ENCODE assay signal across 8 mouse cellular contexts in genomic region chr5:118591826-118592499, GRCm38 (mm10). TPM values are rescaled to one million over a fixed set of nuclear protein-coding genes. Genes with fewer than 3 reads are reported as not detected.
DNase-seq lines count a peak whose midpoint lies in the region; ATAC-seq lines count a peak whose summit lies in the region.

No protein-coding gene starts in this region.

- H3K9ac ChIP-seq in forebrain, embryonic 16.5 days (replicated peaks; ENCODE audit: low read depth, low read length), result no peak overlapping the region
- H3K9ac ChIP-seq in forebrain, embryonic 11.5 days (ENCODE audit: low read length), result no peak overlapping the region
- no peak overlapping the region for H3K9ac ChIP-seq in neural tube, embryonic 11.5 days (ENCODE audit: low read length)

- DNase-seq in forebrain, embryonic 11.5 days (ENCODE audit: low spot score), result no peak
- DNase-seq in neural tube, embryonic 11.5 days (ENCODE audit: low spot score), result peak; percentile 35
- no peak for DNase-seq in neural tube, embryonic 10.5 days (ENCODE audit: extremely low spot score, low spot score)
- DNase-seq in lung, postnatal 4 days, result peak; percentile 34 to 37
- no peak for DNase-seq in layer of hippocampus, adult 11-12 months (ENCODE audit: low spot score)
- no peak for DNase-seq in right cerebral cortex, postnatal 36 days (ENCODE audit: low spot score in 2 of 2)
- DNase-seq in adrenal gland, adult 8-10 months, result no peak

- ATAC-seq in forebrain, embryonic 16.5 days, result no peak
- ATAC-seq in forebrain, embryonic 11.5 days (replicated peaks; ENCODE audit: low FRiP score), result no peak
- ATAC-seq in neural tube, embryonic 11.5 days (ENCODE audit: insufficient read depth, low FRiP score, low TSS enrichment), result no peak

- peaks cover 55% of the 10 kb centered on the region for H3K4me1 ChIP-seq in forebrain, embryonic 16.5 days (replicated peaks; ENCODE audit: control insufficient read depth, insufficient read depth, low read length)
- H3K4me1 ChIP-seq in forebrain, embryonic 11.5 days (replicated peaks; ENCODE audit: control insufficient read depth, insufficient read depth, low read length), result peaks cover 14% of the 10 kb centered on the region
- peaks cover 27% of the 10 kb centered on the region for H3K4me1 ChIP-seq in neural tube, embryonic 11.5 days (ENCODE audit: control insufficient read depth, insufficient read depth, low read length)

- H3K27me3 ChIP-seq in forebrain, embryonic 16.5 days (replicated peaks; ENCODE audit: control insufficient read depth, insufficient read depth, low read length), result no peaks in the 10 kb centered on the region
- H3K27me3 ChIP-seq in forebrain, embryonic 11.5 days (ENCODE audit: control insufficient read depth, insufficient read depth, low read length), result no peaks in the 10 kb centered on the region
- H3K27me3 ChIP-seq in neural tube, embryonic 11.5 days (ENCODE audit: control insufficient read depth, insufficient read depth, low read length), result no peaks in the 10 kb centered on the region

- H3K36me3 ChIP-seq in forebrain, embryonic 16.5 days (ENCODE audit: control insufficient read depth, insufficient read depth), result no peaks in the 10 kb centered on the region
- H3K36me3 ChIP-seq in forebrain, embryonic 11.5 days (ENCODE audit: control insufficient read depth, insufficient read depth, low read length), result no peaks in the 10 kb centered on the region
- H3K36me3 ChIP-seq in neural tube, embryonic 11.5 days (ENCODE audit: control insufficient read depth, insufficient read depth, low read length), result no peaks in the 10 kb centered on the region

- no peak overlapping the region for H3K4me3 ChIP-seq in forebrain, embryonic 16.5 days (replicated peaks; ENCODE audit: low read length)
- no peak overlapping the region for H3K4me3 ChIP-seq in forebrain, embryonic 11.5 days (ENCODE audit: low read depth, low read length)
- no peak overlapping the region for H3K4me3 ChIP-seq in neural tube, embryonic 11.5 days (ENCODE audit: low read depth, low read length)

- H3K27ac ChIP-seq in forebrain, embryonic 16.5 days (ENCODE audit: low read length), result no peak overlapping the region
- no peak overlapping the region for H3K27ac ChIP-seq in forebrain, embryonic 11.5 days (ENCODE audit: low read depth, low read length)
- H3K27ac ChIP-seq in neural tube, embryonic 11.5 days (ENCODE audit: low read depth, low read length), result no peak overlapping the region

- 44% methylated on average over 11 of the region's 11 CpGs for WGBS in forebrain, embryonic 16.5 days
- 58% methylated on average over 11 of the region's 11 CpGs for WGBS in forebrain, embryonic 11.5 days
- 42% methylated on average over 11 of the region's 11 CpGs for WGBS in neural tube, embryonic 11.5 days

- no peaks in the 10 kb centered on the region for H3K9me3 ChIP-seq in forebrain, embryonic 16.5 days (ENCODE audit: control insufficient read depth, low read length)
- H3K9me3 ChIP-seq in forebrain, embryonic 11.5 days (ENCODE audit: control insufficient read depth, low read length), result no peaks in the 10 kb centered on the region
- no peaks in the 10 kb centered on the region for H3K9me3 ChIP-seq in neural tube, embryonic 11.5 days (ENCODE audit: control insufficient read depth, low read length)

- H3K4me2 ChIP-seq in forebrain, embryonic 16.5 days (ENCODE audit: low read length), result 0 out of 2 replicates have a peak overlapping the region, but pooled peaks have one; percentile 4
- no peak overlapping the region for H3K4me2 ChIP-seq in forebrain, embryonic 11.5 days (ENCODE audit: low read depth, low read length, severe bottlenecking)
- H3K4me2 ChIP-seq in neural tube, embryonic 11.5 days (ENCODE audit: low read depth), result no peak overlapping the region

RNA-seq across cellular contexts. Expression of gene Med13l, which starts 31.5 kb away (rescaled TPM):
- polyA plus RNA-seq in forebrain, embryonic 16.5 days (2015; fragmentation: Nextera tagmentation; extraction: Ambion mirVana), result 24.9 and 25.8 TPM in 2 replicates
- polyA plus RNA-seq in forebrain, embryonic 11.5 days (2014; fragmentation: Nextera tagmentation; extraction: Ambion mirVana), result 15.1 and 15.5 TPM in 2 replicates
- 14.6 and 15.8 TPM in 2 replicates for polyA plus RNA-seq in neural tube, embryonic 11.5 days (2014; fragmentation: Nextera tagmentation; extraction: Ambion mirVana)
- 10 to 100 TPM; 30.6 to 46.4 (median 40.2) TPM for total RNA-seq in adrenal gland, adult 8-10 months (2022)

Comparison
In these comparisons a context has a peak if more than half of its experiments do, and no peak if none do; other contexts are left out.
1. DNase-seq: peak in neural tube, embryonic 11.5 days (single experiment) and lung, postnatal 4 days (2 of 2); none in forebrain, embryonic 11.5 days (single experiment), neural tube, embryonic 10.5 days (single experiment), layer of hippocampus, adult 11-12 months (single experiment), right cerebral cortex, postnatal 36 days (0 of 2) and adrenal gland, adult 8-10 months (single experiment).